Mouse (Mus musculus) c-Kit-positive CD71-positive TER-119-positive erythroid progenitor cells, embryonic 14.5 days (primary cell): Measurements from ENCODE around the gene Nr1h5.
A peak's percentile ranks its signal among the peaks of the same experiment; 100 is the strongest.

ENCODE experiments used
- DNase-seq: peaks from one replicate; pipeline ENCODE4 v3.0.0-alpha.2; 2013; ENCODE audit warnings: low spot score

Gene Nr1h5

GRCm38 (mm10) chr3:102964033-102964432, at the start of gene Nr1h5:
Nr1h5 (minus strand) TSS chr3:102964133.
- no peak for DNase-seq

- no peak for DNase-seq
Observed at GRCm38 (mm10) chr3:103001595-103001994, 37.7 kb upstream of the Nr1h5 start.

- DNase-seq = no peak
Observed at GRCm38 (mm10) chr3:102997591-102997990, 33.7 kb upstream of the Nr1h5 start.

- DNase-seq = no peak
Observed at GRCm38 (mm10) chr3:102997036-102997435, 33.1 kb upstream of the Nr1h5 start.

- DNase-seq = peak; percentile 88
Observed at GRCm38 (mm10) chr3:102995605-102996321, 31.8 kb upstream of the Nr1h5 start, which contains the start of gene Sike1. Sike1 (plus strand) TSS chr3:102995708.

GRCm38 (mm10) chr3:102995233-102995604, 31.3 kb upstream of the Nr1h5 start:
- DNase-seq = no peak

GRCm38 (mm10) chr3:102992936-102993335, 29.0 kb upstream of the Nr1h5 start:
- DNase-seq = no peak

GRCm38 (mm10) chr3:102991041-102991440, 27.1 kb upstream of the Nr1h5 start:
- no peak for DNase-seq

- no peak for DNase-seq
Observed at GRCm38 (mm10) chr3:102980349-102980736, 16.4 kb upstream of the Nr1h5 start.

GRCm38 (mm10) chr3:102979550-102980348, 15.8 kb upstream of the Nr1h5 start:
- DNase-seq = no peak

GRCm38 (mm10) chr3:102976906-102977305, 13.0 kb upstream of the Nr1h5 start:
- no peak for DNase-seq

GRCm38 (mm10) chr3:102970508-102970907, 6.6 kb upstream of the Nr1h5 start:
- DNase-seq = no peak

- DNase-seq = no peak
Observed at GRCm38 (mm10) chr3:102970067-102970466, 6.1 kb upstream of the Nr1h5 start.

- DNase-seq = no peak
Observed at GRCm38 (mm10) chr3:102955596-102955995, 8.3 kb downstream of the Nr1h5 start.

- DNase-seq = no peak
Observed at GRCm38 (mm10) chr3:102955143-102955542, 8.8 kb downstream of the Nr1h5 start.

- DNase-seq = no peak
Observed at GRCm38 (mm10) chr3:102954476-102954875, 9.5 kb downstream of the Nr1h5 start.

- DNase-seq = no peak
Observed at GRCm38 (mm10) chr3:102946861-102947260, 17.1 kb downstream of the Nr1h5 start.

GRCm38 (mm10) chr3:102946312-102946711, 17.6 kb downstream of the Nr1h5 start:
- no peak for DNase-seq

GRCm38 (mm10) chr3:102938100-102938499, 25.8 kb downstream of the Nr1h5 start:
- no peak for DNase-seq

- no peak for DNase-seq
Observed at GRCm38 (mm10) chr3:102935451-102936354, 28.2 kb downstream of the Nr1h5 start, which contains the start of gene Sycp1. Sycp1 (minus strand) TSS chr3:102936100.

GRCm38 (mm10) chr3:102899136-102899535, 64.8 kb downstream of the Nr1h5 start:
- no peak for DNase-seq
